Mouse (Mus musculus) hindbrain, embryonic 10.5 days (tissue): Measurements from ENCODE around the gene Cdhr4. TPM values are rescaled to one million over a fixed set of nuclear protein-coding genes. Genes with fewer than 3 reads are reported as not detected.

Source experiments
- DNase-seq: peaks from one replicate; pipeline ENCODE4 v3.0.0-alpha.2; 2017; ENCODE audit warnings: low spot score
- H3K27ac ChIP-seq: fragments of 300-500 bp; sonication (generic); 2 replicates; pipeline ENCODE4 v1.5.1; 2016; ENCODE audit warnings: mild to moderate bottlenecking, moderate library complexity
- H3K27me3 ChIP-seq: fragments of 300-500 bp; sonication (generic); 2 replicates; pipeline ENCODE4 v1.6.1; 2016; ENCODE audit warnings: mild to moderate bottlenecking; ENCODE audit not compliant: poor library complexity, insufficient read depth, severe bottlenecking
- H3K36me3 ChIP-seq: fragments of 300-500 bp; sonication (generic); 2 replicates; pipeline ENCODE4 v1.6.1; 2016; ENCODE audit warnings: mild to moderate bottlenecking, moderate library complexity
- H3K4me1 ChIP-seq: fragments of 300-500 bp; sonication (generic); replicated peaks from 2 replicates; pipeline ENCODE4 v1.6.1; 2016; ENCODE audit warnings: mild to moderate bottlenecking
- H3K4me3 ChIP-seq: fragments of 300-500 bp; sonication (generic); 2 replicates; pipeline ENCODE4 v1.5.1; 2016; ENCODE audit warnings: mild to moderate bottlenecking, moderate library complexity
- H3K9me3 ChIP-seq: fragments of 300-500 bp; sonication (generic); 2 replicates; pipeline ENCODE4 v1.6.1; 2016; ENCODE audit warnings: mild to moderate bottlenecking, moderate library complexity
- WGBS: fragments of 180-500 bp; shearing (Covaris S2); methylation state at CpG from one replicate; pipeline ENCODE4 v1.1.7; 2016; 5-methylcytosine and 5-hydroxymethylcytosine counted together
- polyA plus RNA-seq: library from polyadenylated mRNA; unstranded; fragments of >200 nt; fragmentation: Nextera tagmentation; extraction: Ambion mirVana; gene quantifications from 2 replicates; pipeline ENCODE4 v1.2.1, GENCODE M21; 2016

Gene Cdhr4
- polyA plus RNA-seq, 1 experiment from 2014 or later, result 2.4 TPM

- DNase-seq, result no peak
- WGBS, result 99% methylated on average over 2 of the region's 2 CpGs
- Histone ChIP-seq H3K9me3 (no peaks in the 10 kb centered on the region), H3K36me3 (peaks cover 93% of the 10 kb centered on the region), H3K4me1 (no peaks in the 10 kb centered on the region), H3K27me3 (no peaks in the 10 kb centered on the region), H3K4me3 (no peak overlapping the region), H3K27ac (no peak overlapping the region)
Measured at GRCm38 (mm10) chr9:108035331-108036156, 43.2 kb downstream of the Cdhr4 start.

DNA sequence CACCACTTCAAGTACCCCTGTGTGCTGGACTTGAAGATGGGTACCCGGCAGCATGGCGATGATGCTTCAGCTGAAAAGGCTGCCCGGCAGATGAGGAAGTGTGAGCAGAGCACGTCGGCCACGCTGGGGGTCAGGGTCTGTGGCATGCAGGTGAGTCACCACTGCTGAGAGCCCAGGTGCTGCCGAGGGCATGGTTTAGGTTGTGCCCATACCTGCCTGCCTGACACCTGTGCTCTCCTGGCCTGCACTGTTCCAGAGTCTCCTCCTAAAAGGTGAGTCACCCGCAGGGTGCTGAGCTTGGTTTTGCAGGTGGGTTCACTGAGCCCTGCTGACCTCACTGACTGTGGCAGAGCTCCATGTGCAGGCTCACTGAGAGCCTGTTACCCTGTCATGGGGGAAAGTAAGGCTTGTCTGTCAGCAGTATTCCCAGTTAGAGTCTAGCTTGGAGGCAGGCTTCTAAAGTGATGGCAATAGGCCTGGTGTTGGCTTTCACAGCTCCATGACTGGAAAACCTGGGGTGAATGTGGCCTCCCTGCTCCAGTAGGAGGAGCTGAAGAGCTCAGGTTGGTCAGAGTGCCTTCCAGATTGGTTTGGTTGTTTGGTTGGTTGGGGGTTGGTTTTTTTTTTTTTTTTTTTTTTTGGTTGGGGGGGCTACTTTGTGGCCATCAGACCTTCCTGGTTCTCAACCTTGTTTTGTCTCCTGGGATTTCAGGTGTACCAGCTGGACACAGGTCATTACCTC is 52.6 kb downstream of the Cdhr4 start:
- H3K27me3 ChIP-seq, result no peaks in the 10 kb centered on the region
- no peaks in the 10 kb centered on the region for H3K9me3 ChIP-seq
- peaks cover 24% of the 10 kb centered on the region for H3K4me1 ChIP-seq
- no peak overlapping the region for H3K4me3 ChIP-seq
- H3K27ac ChIP-seq, result no peak overlapping the region
- WGBS, result 96% methylated on average over 8 of the region's 8 CpGs
- no peak for DNase-seq
- H3K36me3 ChIP-seq, result peaks cover 75% of the 10 kb centered on the region

DNA sequence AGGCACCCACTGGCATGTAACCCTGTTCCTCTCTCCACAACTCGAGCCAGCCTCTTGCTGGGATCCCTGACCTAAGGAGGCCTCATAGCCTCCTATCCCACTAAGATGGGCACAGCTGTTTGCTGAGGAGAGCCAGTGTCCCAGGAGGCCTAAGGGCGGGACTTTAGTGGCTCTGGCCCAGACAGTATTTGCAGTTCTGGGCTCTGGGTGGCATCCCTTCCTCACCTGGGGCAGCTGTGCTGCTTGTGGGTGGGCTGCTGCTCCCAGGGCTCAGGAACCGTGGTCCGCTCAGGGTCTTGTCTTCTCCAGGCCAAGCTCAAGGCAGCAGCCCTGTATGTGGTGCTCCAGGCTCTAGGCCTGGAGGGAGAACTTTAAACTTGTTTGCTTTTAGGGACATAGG is 54.3 kb downstream of the Cdhr4 start:
- H3K4me1 ChIP-seq, result peaks cover 28% of the 10 kb centered on the region
- no peak for DNase-seq
- no peak overlapping the region for H3K27ac ChIP-seq
- H3K9me3 ChIP-seq, result no peaks in the 10 kb centered on the region
- WGBS, result 91% methylated on average over 4 of the region's 4 CpGs
- H3K4me3 ChIP-seq, result no peak overlapping the region
- no peaks in the 10 kb centered on the region for H3K27me3 ChIP-seq
- H3K36me3 ChIP-seq, result peaks cover 71% of the 10 kb centered on the region

DNA sequence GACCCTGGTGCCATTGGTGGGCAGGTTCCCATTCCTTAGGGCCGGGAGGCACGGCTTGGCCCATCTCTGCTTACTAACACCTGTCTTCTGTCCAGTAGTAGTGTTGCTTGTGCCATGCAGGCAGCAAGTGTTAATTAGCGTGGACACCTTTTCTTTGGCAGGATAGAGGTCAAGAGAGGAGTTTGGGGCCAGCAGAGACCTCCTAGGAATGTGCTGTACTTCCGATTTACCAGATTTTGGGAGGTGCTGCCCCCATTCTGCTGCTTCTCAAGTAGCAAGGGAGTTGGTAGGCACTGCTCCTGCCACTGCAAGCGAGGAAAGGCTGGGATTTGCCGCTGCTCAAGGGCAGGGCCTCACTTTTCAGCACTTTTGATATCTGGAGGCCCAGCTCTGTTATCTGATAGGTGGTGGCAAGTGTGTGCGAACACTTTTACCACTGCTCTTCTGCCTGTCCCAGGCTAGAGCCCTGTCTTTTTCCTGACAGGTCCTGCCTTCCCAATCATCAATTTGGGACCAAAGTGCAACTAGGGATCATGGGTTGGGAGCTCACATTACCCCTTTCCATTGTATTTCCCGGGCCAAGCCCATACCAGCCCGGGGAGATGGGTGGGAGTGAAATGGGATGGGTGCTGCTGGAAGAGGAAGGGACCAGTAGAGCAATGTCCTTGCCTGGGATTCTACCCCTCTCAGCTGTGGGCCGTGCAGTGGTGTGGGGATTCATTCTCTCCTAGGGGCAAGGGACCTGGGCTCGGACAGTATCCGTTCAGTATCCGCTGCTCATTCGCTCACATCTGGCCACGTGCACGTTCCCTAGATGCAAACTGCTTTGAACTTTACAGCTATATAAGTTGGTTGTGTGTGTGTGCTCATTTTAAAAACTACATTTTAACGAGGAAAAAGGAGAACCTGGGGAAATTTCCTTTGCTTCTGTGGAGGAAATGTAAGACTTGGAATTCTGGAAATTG is 55.6 kb downstream of the Cdhr4 start:
- DNase-seq, result no peak
- Histone ChIP-seq H3K36me3 (peaks cover 68% of the 10 kb centered on the region), H3K4me1 (peaks cover 32% of the 10 kb centered on the region), H3K4me3 (peak overlapping the region; percentile 75), H3K27me3 (no peaks in the 10 kb centered on the region), H3K27ac (peak overlapping the region; percentile 86), H3K9me3 (no peaks in the 10 kb centered on the region)
- 52% methylated on average over 17 of the region's 17 CpGs for WGBS

DNA sequence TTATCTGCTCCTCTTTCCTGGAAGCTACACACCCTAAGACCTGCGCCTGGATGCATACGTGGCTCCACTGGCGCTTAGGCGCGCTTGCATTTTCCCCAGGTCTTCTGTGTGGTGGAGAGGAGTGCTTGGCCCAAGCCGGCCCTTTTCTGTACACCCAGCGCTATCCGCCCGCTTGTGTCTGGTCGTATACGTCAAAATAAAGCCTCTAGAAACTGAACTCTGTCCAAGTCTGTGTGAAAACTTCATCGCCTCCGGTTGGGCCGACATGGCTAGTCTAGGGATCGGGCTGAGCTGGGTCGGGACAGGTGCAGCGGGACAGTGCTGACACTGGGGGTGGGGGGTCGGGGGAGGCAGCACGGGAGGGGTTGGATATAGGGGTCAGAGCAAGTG is 56.3 kb downstream of the Cdhr4 start:
- Histone ChIP-seq H3K4me1 (peaks cover 39% of the 10 kb centered on the region), H3K36me3 (peaks cover 67% of the 10 kb centered on the region), H3K4me3 (peak overlapping the region; percentile 75), H3K27ac (peak overlapping the region; percentile 86), H3K9me3 (no peaks in the 10 kb centered on the region), H3K27me3 (no peaks in the 10 kb centered on the region)
- DNase-seq, result no peak
- 2% methylated on average over 19 of the region's 19 CpGs for WGBS

DNA sequence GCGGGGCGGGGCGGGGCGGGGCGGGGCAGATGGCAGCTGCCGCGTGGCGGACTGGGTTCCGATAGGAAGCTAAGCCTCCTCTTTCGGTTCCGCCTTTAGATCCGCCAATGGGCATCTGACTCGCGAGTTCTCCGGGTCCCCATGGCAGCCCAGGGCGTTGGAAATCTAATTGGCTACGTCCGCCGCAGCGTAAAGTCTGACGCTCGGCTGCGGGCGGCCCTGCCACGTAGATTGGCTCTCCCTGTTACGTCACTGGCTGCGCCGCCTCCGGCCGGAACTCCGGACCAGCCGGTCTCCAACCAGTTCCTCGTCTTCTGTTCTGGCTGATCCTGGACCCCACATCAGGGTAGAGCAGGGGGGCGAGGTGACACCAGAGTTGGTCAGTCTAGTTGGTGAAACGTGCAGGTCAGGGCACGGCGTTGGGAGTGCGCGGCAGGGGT is 56.7 kb downstream of the Cdhr4 start, which contains the start of gene Gmppb:
Gene Gmppb, plus strand, starts transcription at position 227 of the 440 bp plus-strand sequence.
- H3K4me3 ChIP-seq, result peak within 1 kb of the TSS; percentile 75
- peak; percentile 97 for DNase-seq
- H3K27ac ChIP-seq, result peak within 1 kb of the TSS; percentile 86
- no peaks in the 10 kb centered on the region for H3K9me3 ChIP-seq
- H3K27me3 ChIP-seq, result no peaks in the 10 kb centered on the region
- under 1% methylated on average over 39 of the region's 39 CpGs for WGBS
- peaks cover 39% of the 10 kb centered on the region for H3K4me1 ChIP-seq
- H3K36me3 ChIP-seq, result peaks cover 69% of the 10 kb centered on the region

Other genes with a start within 250 kb of the Cdhr4 start
- 196 and 204 TPM in 2 replicates for gene Rbm5, start 221.5 kb upstream of the Cdhr4 start, polyA plus RNA-seq
- 87.6 and 98.2 TPM in 2 replicates for gene Rbm6, start 119.3 kb upstream of the Cdhr4 start, polyA plus RNA-seq
- gene Mon1a, start 104.3 kb upstream of the Cdhr4 start, polyA plus RNA-seq, result 13.4 and 16.6 TPM in 2 replicates
- gene Mst1r, start 85.6 kb upstream of the Cdhr4 start, polyA plus RNA-seq, result 0.67 and 0.80 TPM in 2 replicates
- not detected in 2 replicates for gene Actl11, start 64.0 kb upstream of the Cdhr4 start, polyA plus RNA-seq
- 13.0 and 13.1 TPM in 2 replicates for gene Camkv, start 56.8 kb upstream of the Cdhr4 start, polyA plus RNA-seq
- gene Traip, start 42.4 kb upstream of the Cdhr4 start, polyA plus RNA-seq, result 24.3 and 35.3 TPM in 2 replicates
- 8.5 and 9.6 TPM in 2 replicates for gene Uba7, start 17.0 kb upstream of the Cdhr4 start, polyA plus RNA-seq
- gene Gm20661, start 9.4 kb upstream of the Cdhr4 start, polyA plus RNA-seq, result 1.5 and 1.8 TPM in 2 replicates
- 59.8 and 61.0 TPM in 2 replicates for gene Inka1, start 6.6 kb upstream of the Cdhr4 start, polyA plus RNA-seq
- gene Gm20662, start 3.9 kb downstream of the Cdhr4 start, polyA plus RNA-seq, result 0.46 and 0.54 TPM in 2 replicates
- gene Ip6k1, start 10.0 kb downstream of the Cdhr4 start, polyA plus RNA-seq, result 60.1 and 65.5 TPM in 2 replicates
- 24.9 and 30.7 TPM in 2 replicates for gene Gmppb, start 56.7 kb downstream of the Cdhr4 start, polyA plus RNA-seq
- 2.4 and 3.4 TPM in 2 replicates for gene Amigo3, start 60.7 kb downstream of the Cdhr4 start, polyA plus RNA-seq
- gene Mst1, start 87.9 kb downstream of the Cdhr4 start, polyA plus RNA-seq, result 0.34 and 0.39 TPM in 2 replicates
- gene Rnf123, start 90.8 kb downstream of the Cdhr4 start, polyA plus RNA-seq, result 36.6 and 39.1 TPM in 2 replicates
- gene Apeh, start 102.1 kb downstream of the Cdhr4 start, polyA plus RNA-seq, result 77.0 and 83.8 TPM in 2 replicates
- 1.4 and 2.4 TPM in 2 replicates for gene Bsn, start 197.9 kb downstream of the Cdhr4 start, polyA plus RNA-seq